Mouse (Mus musculus): Measurements from ENCODE around the gene Nfib. TPM values are rescaled to one million over a fixed set of nuclear protein-coding genes. Genes with fewer than 3 reads are reported as not detected.
A peak's percentile ranks its signal among the peaks of the same experiment; 100 is the strongest.

The Nfib gene
- polyA plus RNA-seq, 1 experiment from 2014 or later = 86.8 TPM

GRCm38 (mm10) chr4:82535606-82536434, 169.7 kb downstream of the Nfib start:
- ATAC-seq (ENCODE audit: insufficient number of reproducible peaks, insufficient read depth, low FRiP score, low TSS enrichment) = no peak
- Histone ChIP-seq H3K9ac (0 out of 2 replicates have a peak overlapping the region, but pooled peaks have one; percentile 20), H3K4me1 (peaks cover 40% of the 10 kb centered on the region), H3K27ac (no peak overlapping the region), H3K27me3 (peaks cover 7% of the 10 kb centered on the region; the same call in 1 of the 2 replicates), H3K4me3 (peak overlapping the region; percentile 38; the same call in 1 of the 2 replicates), H3K36me3 (no peaks in the 10 kb centered on the region), H3K4me2 (replicated peaks) (peak overlapping the region; percentile 65), H3K9me3 (no peaks in the 10 kb centered on the region)
- 41% methylated on average over 6 of the region's 6 CpGs for WGBS

- WGBS = 35% methylated on average over 3 of the region's 3 CpGs
- peaks cover 7% of the 10 kb centered on the region; the same call in 1 of the 2 replicates for H3K27me3 ChIP-seq
Measured at GRCm38 (mm10) chr4:82533231-82533630, 172.3 kb downstream of the Nfib start.

GRCm38 (mm10) chr4:82532443-82533191, 172.9 kb downstream of the Nfib start:
- Histone ChIP-seq H3K4me2 (replicated peaks) (0 out of 2 replicates have a peak overlapping the region, but pooled peaks have one; percentile 5), H3K9ac (no peak overlapping the region), H3K36me3 (no peaks in the 10 kb centered on the region), H3K9me3 (no peaks in the 10 kb centered on the region), H3K27ac (peak overlapping the region; percentile 82), H3K27me3 (peaks cover 7% of the 10 kb centered on the region; the same call in 1 of the 2 replicates), H3K4me3 (no peak overlapping the region), H3K4me1 (peaks cover 38% of the 10 kb centered on the region)
- WGBS = 12% methylated on average over 11 of the region's 11 CpGs
- no peak for ATAC-seq (ENCODE audit: insufficient number of reproducible peaks, insufficient read depth, low FRiP score, low TSS enrichment)

More at GRCm38 (mm10) chr4:82533231-82533630, 172.3 kb downstream of the Nfib start:
- H3K27ac ChIP-seq = peak overlapping the region; percentile 82; the same call in 1 of the 2 replicates
- no peak for ATAC-seq (ENCODE audit: insufficient number of reproducible peaks, insufficient read depth, low FRiP score, low TSS enrichment)
- H3K9me3 ChIP-seq = no peaks in the 10 kb centered on the region
- H3K9ac ChIP-seq = no peak overlapping the region
- no peak overlapping the region for H3K4me2 ChIP-seq (replicated peaks)
- H3K4me1 ChIP-seq = peaks cover 40% of the 10 kb centered on the region
- no peak overlapping the region for H3K4me3 ChIP-seq
- H3K36me3 ChIP-seq = no peaks in the 10 kb centered on the region

GRCm38 (mm10) chr4:82531977-82532376, 173.6 kb downstream of the Nfib start:
- Histone ChIP-seq H3K27me3 (peaks cover 7% of the 10 kb centered on the region; the same call in 1 of the 2 replicates), H3K4me1 (peaks cover 32% of the 10 kb centered on the region), H3K36me3 (no peaks in the 10 kb centered on the region), H3K9me3 (no peaks in the 10 kb centered on the region), H3K9ac (no peak overlapping the region), H3K27ac (peak overlapping the region; percentile 82), H3K4me2 (replicated peaks) (no peak overlapping the region), H3K4me3 (no peak overlapping the region)
- peak; percentile 58; the same call in 1 of the 2 replicates for ATAC-seq (ENCODE audit: insufficient number of reproducible peaks, insufficient read depth, low FRiP score, low TSS enrichment)
- WGBS = 59% methylated on average over 5 of the region's 5 CpGs

GRCm38 (mm10) chr4:82530875-82531353, 174.6 kb downstream of the Nfib start:
- Histone ChIP-seq H3K36me3 (no peaks in the 10 kb centered on the region), H3K9me3 (no peaks in the 10 kb centered on the region), H3K27ac (0 out of 2 replicates have a peak overlapping the region, but pooled peaks have one; percentile 4), H3K4me3 (no peak overlapping the region), H3K4me1 (peaks cover 25% of the 10 kb centered on the region), H3K9ac (no peak overlapping the region), H3K4me2 (replicated peaks) (no peak overlapping the region), H3K27me3 (peaks cover 7% of the 10 kb centered on the region; the same call in 1 of the 2 replicates)
- ATAC-seq (ENCODE audit: insufficient number of reproducible peaks, insufficient read depth, low FRiP score, low TSS enrichment) = no peak
- 42% methylated on average over 3 of the region's 3 CpGs for WGBS

GRCm38 (mm10) chr4:82528978-82529377, 176.6 kb downstream of the Nfib start:
- Histone ChIP-seq H3K27me3 (no peaks in the 10 kb centered on the region), H3K9ac (no peak overlapping the region), H3K9me3 (no peaks in the 10 kb centered on the region), H3K4me2 (replicated peaks) (no peak overlapping the region), H3K27ac (no peak overlapping the region), H3K36me3 (no peaks in the 10 kb centered on the region), H3K4me3 (no peak overlapping the region), H3K4me1 (peaks cover 25% of the 10 kb centered on the region)
- no peak for ATAC-seq (ENCODE audit: insufficient number of reproducible peaks, insufficient read depth, low FRiP score, low TSS enrichment)
- WGBS = 58% methylated on average over 2 of the region's 2 CpGs

GRCm38 (mm10) chr4:82519935-82520334, 185.6 kb downstream of the Nfib start:
- ATAC-seq (ENCODE audit: insufficient number of reproducible peaks, insufficient read depth, low FRiP score, low TSS enrichment) = no peak
- Histone ChIP-seq H3K27me3 (no peaks in the 10 kb centered on the region), H3K36me3 (no peaks in the 10 kb centered on the region), H3K4me2 (replicated peaks) (no peak overlapping the region), H3K9me3 (no peaks in the 10 kb centered on the region), H3K9ac (no peak overlapping the region), H3K4me1 (no peaks in the 10 kb centered on the region), H3K27ac (no peak overlapping the region), H3K4me3 (no peak overlapping the region)
- 87% methylated on average over 4 of the region's 4 CpGs for WGBS

GRCm38 (mm10) chr4:82518132-82518531, 187.4 kb downstream of the Nfib start:
- Histone ChIP-seq H3K9me3 (no peaks in the 10 kb centered on the region), H3K9ac (no peak overlapping the region), H3K4me3 (no peak overlapping the region), H3K27me3 (no peaks in the 10 kb centered on the region), H3K4me1 (no peaks in the 10 kb centered on the region), H3K4me2 (replicated peaks) (no peak overlapping the region), H3K27ac (no peak overlapping the region), H3K36me3 (no peaks in the 10 kb centered on the region)
- 75% methylated on average over 1 of the region's 1 CpGs for WGBS
- no peak for ATAC-seq (ENCODE audit: insufficient number of reproducible peaks, insufficient read depth, low FRiP score, low TSS enrichment)

- no peak overlapping the region for H3K4me2 ChIP-seq (replicated peaks)
- H3K36me3 ChIP-seq = no peaks in the 10 kb centered on the region
- H3K9me3 ChIP-seq = no peaks in the 10 kb centered on the region
- no peaks in the 10 kb centered on the region for H3K27me3 ChIP-seq
- 84% methylated on average over 7 of the region's 7 CpGs for WGBS
- H3K4me1 ChIP-seq = peaks cover 1% of the 10 kb centered on the region; the same call in 1 of the 2 replicates
- H3K27ac ChIP-seq = no peak overlapping the region
- ATAC-seq (ENCODE audit: insufficient number of reproducible peaks, insufficient read depth, low FRiP score, low TSS enrichment) = no peak
- H3K9ac ChIP-seq = no peak overlapping the region
- H3K4me3 ChIP-seq = no peak overlapping the region
Measured at GRCm38 (mm10) chr4:82517311-82517710, 188.2 kb downstream of the Nfib start.

- Histone ChIP-seq H3K27ac (no peak overlapping the region), H3K9ac (no peak overlapping the region), H3K4me3 (no peak overlapping the region), H3K9me3 (no peaks in the 10 kb centered on the region), H3K27me3 (no peaks in the 10 kb centered on the region), H3K4me1 (peaks cover 11% of the 10 kb centered on the region; the same call in 1 of the 2 replicates), H3K36me3 (no peaks in the 10 kb centered on the region), H3K4me2 (replicated peaks) (no peak overlapping the region)
- WGBS = 72% methylated on average over 6 of the region's 6 CpGs
- ATAC-seq (ENCODE audit: insufficient number of reproducible peaks, insufficient read depth, low FRiP score, low TSS enrichment) = no peak
Measured at GRCm38 (mm10) chr4:82516211-82516795, 189.2 kb downstream of the Nfib start.

- no peak overlapping the region for H3K27ac ChIP-seq
- H3K4me1 ChIP-seq = peaks cover 22% of the 10 kb centered on the region
- no peaks in the 10 kb centered on the region for H3K36me3 ChIP-seq
- H3K27me3 ChIP-seq = no peaks in the 10 kb centered on the region
- H3K4me3 ChIP-seq = no peak overlapping the region
- 87% methylated on average over 8 of the region's 8 CpGs for WGBS
- H3K9me3 ChIP-seq = no peaks in the 10 kb centered on the region
- no peak overlapping the region for H3K9ac ChIP-seq
- no peak for ATAC-seq (ENCODE audit: insufficient number of reproducible peaks, insufficient read depth, low FRiP score, low TSS enrichment)
- no peak overlapping the region for H3K4me2 ChIP-seq (replicated peaks)
Measured at GRCm38 (mm10) chr4:82514921-82515320, 190.6 kb downstream of the Nfib start.

All from embryonic facial prominence, embryonic 12.5 days (tissue).